Mouse (Mus musculus) lung, embryonic 16.5 days (tissue): ENCODE data around the gene Hmga1. TPM values are rescaled to one million over a fixed set of nuclear protein-coding genes. Genes with fewer than 3 reads are reported as not detected.

Experiments used
- ATAC-seq: fragments of 200-750 bp; cut with Nextera tagmentation; 2 replicates; pipeline ENCODE4 v1.8.0; 2017; ENCODE audit warnings: low read depth, mild to moderate bottlenecking, moderate library complexity
- H3K27ac ChIP-seq: fragments of 300-500 bp; sonication (generic); 2 replicates; pipeline ENCODE4 v1.5.1; 2014; ENCODE audit warnings: mild to moderate bottlenecking, control low read depth, low read length
- H3K27me3 ChIP-seq: fragments of 300-500 bp; sonication (generic); 2 replicates; pipeline ENCODE4 v1.6.1; 2014; ENCODE audit warnings: low read depth, low read length, mixed read lengths; ENCODE audit not compliant: control insufficient read depth, insufficient read depth
- H3K36me3 ChIP-seq: fragments of 300-500 bp; sonication (generic); 2 replicates; pipeline ENCODE4 v1.6.1; 2014; ENCODE audit warnings: low read length; ENCODE audit not compliant: control insufficient read depth, insufficient read depth
- H3K4me1 ChIP-seq: fragments of 300-500 bp; sonication (generic); replicated peaks from 2 replicates; pipeline ENCODE4 v1.6.1; 2014; ENCODE audit warnings: low read length, mixed read lengths; ENCODE audit not compliant: control insufficient read depth, insufficient read depth
- H3K4me2 ChIP-seq: fragments of 300-500 bp; sonication (generic); 2 replicates; pipeline ENCODE4 v1.6.1; 2014; ENCODE audit warnings: low read depth, low read length, control low read depth
- H3K4me3 ChIP-seq: fragments of 300-500 bp; sonication (generic); 2 replicates; pipeline ENCODE4 v1.5.1; 2014; ENCODE audit warnings: mild to moderate bottlenecking, low read length, control low read depth
- H3K9ac ChIP-seq: fragments of 300-500 bp; sonication (generic); 2 replicates; pipeline ENCODE4 v1.6.1; 2014; ENCODE audit warnings: low read length, control low read depth
- H3K9me3 ChIP-seq: fragments of 300-500 bp; sonication (generic); 2 replicates; pipeline ENCODE4 v1.6.1; 2016; ENCODE audit warnings: low read length; ENCODE audit not compliant: control insufficient read depth
- WGBS: fragments of 180-500 bp; shearing (Covaris S2); extraction: QIAGEN DNeasy Blood & Tissue Kit; methylation state at CpG from one replicate; pipeline ENCODE4 v1.1.7; 2014; 5-methylcytosine and 5-hydroxymethylcytosine counted together
- polyA plus RNA-seq: library from polyadenylated mRNA; unstranded; fragments of >200 nt; fragmentation: Nextera tagmentation; extraction: Ambion mirVana; gene quantifications from 2 replicates; pipeline ENCODE4 v1.2.1, GENCODE M21; 2015

Gene Hmga1
- polyA plus RNA-seq, 1 experiment from 2014 or later, result 215 TPM

DNA sequence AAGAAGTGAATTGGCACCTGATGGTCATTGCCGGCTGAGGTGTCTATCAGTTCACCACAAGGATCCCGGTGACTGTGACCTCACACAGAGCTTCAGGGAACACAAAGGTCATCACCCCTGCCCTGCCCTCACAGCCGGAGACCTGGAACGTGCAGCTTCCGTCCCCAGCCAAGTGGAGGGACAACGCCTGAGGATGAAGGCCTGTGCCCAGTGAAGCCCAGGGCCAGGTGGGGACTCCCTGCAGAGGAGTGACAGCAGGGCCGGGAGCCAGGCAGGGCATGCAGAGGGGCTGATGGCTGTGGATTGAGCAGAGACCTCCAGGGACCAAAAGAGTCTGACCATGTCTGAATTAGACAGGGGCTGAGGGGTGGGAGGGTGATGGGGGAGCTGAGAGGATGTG lies 33.2 kb upstream of the Hmga1 start:
- ATAC-seq, result no peak
- Histone ChIP-seq H3K4me1 (no peaks in the 10 kb centered on the region), H3K27me3 (peaks cover 29% of the 10 kb centered on the region), H3K27ac (no peak overlapping the region), H3K36me3 (no peaks in the 10 kb centered on the region), H3K9ac (no peak overlapping the region), H3K4me2 (no peak overlapping the region), H3K4me3 (no peak overlapping the region), H3K9me3 (no peaks in the 10 kb centered on the region)
- 54% methylated on average over 7 of the region's 7 CpGs for WGBS

DNA sequence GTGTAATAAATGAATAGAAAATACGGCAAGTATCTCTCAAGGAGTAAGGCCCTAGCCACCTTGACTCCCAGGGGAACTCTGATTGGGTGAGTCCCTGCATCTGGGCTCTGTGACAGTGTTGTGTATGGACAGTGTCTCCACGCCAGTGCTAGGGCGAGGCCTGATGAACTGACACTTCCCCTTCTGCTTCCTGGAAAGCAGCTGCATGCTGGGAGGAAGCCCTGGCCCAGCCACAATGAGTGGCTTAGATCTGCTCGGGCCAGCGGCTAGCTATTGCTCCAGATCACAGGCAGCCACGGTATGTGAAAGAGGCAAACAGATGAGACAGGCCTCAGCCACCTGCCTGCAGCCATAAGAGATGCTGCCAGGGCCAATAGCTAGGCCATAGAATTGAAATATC lies 29.1 kb upstream of the Hmga1 start:
- WGBS, result 55% methylated on average over 6 of the region's 6 CpGs
- no peaks in the 10 kb centered on the region for H3K36me3 ChIP-seq
- no peaks in the 10 kb centered on the region for H3K4me1 ChIP-seq
- no peak for ATAC-seq
- H3K27me3 ChIP-seq, result no peaks in the 10 kb centered on the region
- H3K27ac ChIP-seq, result no peak overlapping the region
- no peak overlapping the region for H3K9ac ChIP-seq
- no peak overlapping the region for H3K4me3 ChIP-seq
- no peaks in the 10 kb centered on the region for H3K9me3 ChIP-seq
- H3K4me2 ChIP-seq, result no peak overlapping the region

- Histone ChIP-seq H3K27me3 (no peaks in the 10 kb centered on the region), H3K9ac (no peak overlapping the region), H3K9me3 (no peaks in the 10 kb centered on the region), H3K4me3 (no peak overlapping the region), H3K4me2 (no peak overlapping the region), H3K36me3 (no peaks in the 10 kb centered on the region), H3K4me1 (no peaks in the 10 kb centered on the region), H3K27ac (no peak overlapping the region)
- 53% methylated on average over 8 of the region's 8 CpGs for WGBS
- ATAC-seq, result no peak
These were observed 28.3 kb upstream of the Hmga1 start for GRCm38 (mm10) chr17:27528030-27528429.

GRCm38 (mm10) chr17:27528767-27529166 lies 27.5 kb upstream of the Hmga1 start:
- no peak overlapping the region for H3K4me2 ChIP-seq
- H3K27me3 ChIP-seq, result no peaks in the 10 kb centered on the region
- no peaks in the 10 kb centered on the region for H3K36me3 ChIP-seq
- no peak overlapping the region for H3K9ac ChIP-seq
- no peaks in the 10 kb centered on the region for H3K4me1 ChIP-seq
- 65% methylated on average over 5 of the region's 5 CpGs for WGBS
- no peak overlapping the region for H3K27ac ChIP-seq
- ATAC-seq, result no peak
- H3K9me3 ChIP-seq, result no peaks in the 10 kb centered on the region
- no peak overlapping the region for H3K4me3 ChIP-seq

DNA sequence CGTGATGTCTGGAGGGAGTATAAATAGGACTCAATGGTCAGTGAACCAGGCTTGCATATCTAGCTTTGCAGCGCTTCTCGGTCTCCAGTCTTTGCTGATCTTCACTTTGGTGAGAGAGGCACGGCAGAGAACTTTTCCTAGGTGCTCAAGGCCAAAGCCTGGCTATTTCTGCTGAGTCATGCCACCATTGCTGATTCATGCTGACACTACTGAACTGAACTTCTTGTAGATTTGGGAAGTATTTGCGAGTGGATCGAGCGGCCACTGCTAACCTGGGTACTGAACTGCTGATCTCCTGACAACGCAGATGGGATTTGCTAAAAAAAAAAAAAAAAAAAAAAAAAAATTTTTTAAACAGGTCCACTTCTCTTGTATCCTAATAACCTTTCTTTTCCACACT lies 24.2 kb upstream of the Hmga1 start:
- Histone ChIP-seq H3K9ac (no peak overlapping the region), H3K27ac (no peak overlapping the region), H3K36me3 (no peaks in the 10 kb centered on the region), H3K4me3 (no peak overlapping the region), H3K9me3 (no peaks in the 10 kb centered on the region), H3K4me2 (no peak overlapping the region), H3K4me1 (no peaks in the 10 kb centered on the region; the same call in 1 of the 2 replicates), H3K27me3 (no peaks in the 10 kb centered on the region)
- WGBS, result 83% methylated on average over 8 of the region's 8 CpGs
- ATAC-seq, result no peak

- Histone ChIP-seq H3K36me3 (no peaks in the 10 kb centered on the region), H3K9me3 (no peaks in the 10 kb centered on the region), H3K9ac (no peak overlapping the region), H3K4me1 (no peaks in the 10 kb centered on the region; the same call in 1 of the 2 replicates), H3K27me3 (no peaks in the 10 kb centered on the region), H3K4me3 (no peak overlapping the region), H3K27ac (no peak overlapping the region), H3K4me2 (no peak overlapping the region)
- 81% methylated on average over 3 of the region's 3 CpGs for WGBS
- ATAC-seq, result no peak
These were observed 22.9 kb upstream of the Hmga1 start for GRCm38 (mm10) chr17:27533354-27533753.

- no peak overlapping the region for H3K4me2 ChIP-seq
- H3K4me3 ChIP-seq, result no peak overlapping the region
- H3K9me3 ChIP-seq, result no peaks in the 10 kb centered on the region
- 4% methylated on average over 10 of the region's 10 CpGs for WGBS
- H3K4me1 ChIP-seq, result no peaks in the 10 kb centered on the region; the same call in 1 of the 2 replicates
- H3K36me3 ChIP-seq, result no peaks in the 10 kb centered on the region
- 0 out of 2 replicates have a peak overlapping the region, but pooled peaks have one; percentile 6 for H3K9ac ChIP-seq
- no peak overlapping the region for H3K27ac ChIP-seq
- H3K27me3 ChIP-seq, result no peaks in the 10 kb centered on the region
- peak; percentile 75; the same call in 1 of the 2 replicates for ATAC-seq
These were observed 21.6 kb upstream of the Hmga1 start for GRCm38 (mm10) chr17:27534718-27535117.

DNA sequence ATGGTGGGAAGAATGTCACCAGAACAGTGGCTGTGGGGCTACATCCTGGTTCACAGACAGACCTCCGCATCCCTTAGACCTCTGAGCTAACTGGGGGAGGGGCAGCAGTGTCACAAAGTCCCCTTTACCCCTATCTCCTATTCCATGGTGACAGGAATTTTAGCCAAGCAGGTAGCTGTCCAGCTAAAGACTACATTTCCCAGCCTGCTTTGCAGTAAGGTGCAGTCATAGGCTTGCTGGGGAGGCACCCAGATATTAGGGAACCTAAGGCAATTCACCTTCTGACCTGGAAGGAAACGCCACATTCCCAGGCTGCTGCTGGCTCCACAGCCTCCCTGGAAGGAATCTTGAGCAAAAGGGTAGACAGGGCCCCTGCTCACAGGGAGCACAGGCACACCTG lies 15.0 kb upstream of the Hmga1 start:
- no peaks in the 10 kb centered on the region for H3K9me3 ChIP-seq
- no peak overlapping the region for H3K9ac ChIP-seq
- no peak overlapping the region for H3K4me2 ChIP-seq
- ATAC-seq, result no peak
- H3K36me3 ChIP-seq, result no peaks in the 10 kb centered on the region
- 52% methylated on average over 2 of the region's 2 CpGs for WGBS
- H3K4me1 ChIP-seq, result no peaks in the 10 kb centered on the region
- H3K27ac ChIP-seq, result no peak overlapping the region
- H3K27me3 ChIP-seq, result no peaks in the 10 kb centered on the region
- H3K4me3 ChIP-seq, result no peak overlapping the region

- Histone ChIP-seq H3K4me1 (no peaks in the 10 kb centered on the region), H3K4me2 (no peak overlapping the region), H3K27me3 (no peaks in the 10 kb centered on the region), H3K9me3 (no peaks in the 10 kb centered on the region), H3K9ac (peak overlapping the region; percentile 28; the same call in 1 of the 2 replicates), H3K36me3 (no peaks in the 10 kb centered on the region), H3K4me3 (no peak overlapping the region), H3K27ac (no peak overlapping the region)
- ATAC-seq, result no peak
- WGBS, result 74% methylated on average over 3 of the region's 3 CpGs
These were observed 14.3 kb upstream of the Hmga1 start for GRCm38 (mm10) chr17:27541984-27542383.

DNA sequence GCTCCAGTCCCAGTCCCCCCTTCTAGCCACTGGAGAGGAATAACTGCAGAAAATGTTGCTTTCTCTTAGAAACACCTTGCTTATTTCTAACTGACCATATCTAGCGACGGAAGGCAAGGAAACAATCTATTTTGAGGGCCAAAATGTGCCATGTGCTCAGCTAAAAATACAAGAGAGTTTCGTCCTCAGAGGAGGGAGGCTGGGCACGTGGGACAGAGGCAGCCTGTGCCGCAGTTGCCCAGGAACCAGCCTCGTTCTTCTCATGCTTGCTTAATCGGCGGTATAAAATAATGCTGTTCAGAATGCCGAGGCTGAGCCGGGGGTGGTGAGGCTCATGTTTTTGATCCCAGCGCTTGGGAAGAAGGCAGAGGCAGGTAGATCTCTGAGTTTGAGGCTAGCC lies 11.7 kb upstream of the Hmga1 start:
- no peaks in the 10 kb centered on the region for H3K9me3 ChIP-seq
- 0 out of 2 replicates have a peak, but pooled peaks cover 2% of the 10 kb centered on the region for H3K4me1 ChIP-seq
- H3K9ac ChIP-seq, result no peak overlapping the region
- WGBS, result 80% methylated on average over 11 of the region's 11 CpGs
- no peak overlapping the region for H3K27ac ChIP-seq
- no peaks in the 10 kb centered on the region for H3K36me3 ChIP-seq
- no peak for ATAC-seq
- no peaks in the 10 kb centered on the region for H3K27me3 ChIP-seq
- H3K4me3 ChIP-seq, result no peak overlapping the region
- H3K4me2 ChIP-seq, result no peak overlapping the region
